Mouse (Mus musculus): ENCODE measurements around the gene Cavin1. TPM values are rescaled to one million over a fixed set of nuclear protein-coding genes. Genes with fewer than 3 reads are reported as not detected.

Gene Cavin1
- polyA plus RNA-seq, 1 experiment = 27.4 TPM

DNA sequence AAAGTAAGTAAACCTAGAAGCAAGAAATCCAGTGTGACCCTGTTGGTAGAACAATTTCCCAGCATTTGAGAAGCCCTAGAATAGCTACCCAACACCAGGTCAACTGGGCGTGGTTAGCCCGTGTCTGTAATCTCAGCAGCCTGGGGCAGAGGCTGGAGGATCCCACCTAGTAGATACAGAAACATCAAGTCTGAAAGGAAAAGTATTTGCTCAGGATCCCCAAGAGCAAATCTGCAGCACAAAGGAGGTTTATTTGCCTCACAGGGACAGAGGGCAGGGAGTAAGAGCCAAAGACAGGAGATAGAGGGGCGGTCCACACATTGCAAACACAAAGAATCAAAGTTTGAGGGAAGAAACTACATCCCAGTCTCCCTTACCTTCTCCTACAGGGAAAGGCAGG is 28.6 kb upstream of the Cavin1 start:
- WGBS = 63% methylated on average over 3 of the region's 3 CpGs
- Histone ChIP-seq H3K4me3 (ENCODE audit: low read depth, low read length) (no peak overlapping the region), H3K36me3 (ENCODE audit: control insufficient read depth, insufficient read depth, low read length) (no peaks in the 10 kb centered on the region), H3K27ac (ENCODE audit: insufficient read depth, low read depth, low read length) (no peak overlapping the region), H3K27me3 (ENCODE audit: control insufficient read depth, insufficient read depth, low read length) (no peaks in the 10 kb centered on the region), H3K4me1 (ENCODE audit: control insufficient read depth, insufficient read depth, insufficient read length, low read length) (peaks cover 2% of the 10 kb centered on the region; the same call in 1 of the 2 replicates)
- TF ChIP-seq CTCF (IDR thresholded peaks at IDR 0.05; ENCODE audit: extremely low read depth, insufficient read length, insufficient replicate concordance, low read depth, low read length) (no peak), POLR2A (IDR thresholded peaks at IDR 0.05; ENCODE audit: low read depth, low read length) (no peak)

DNA sequence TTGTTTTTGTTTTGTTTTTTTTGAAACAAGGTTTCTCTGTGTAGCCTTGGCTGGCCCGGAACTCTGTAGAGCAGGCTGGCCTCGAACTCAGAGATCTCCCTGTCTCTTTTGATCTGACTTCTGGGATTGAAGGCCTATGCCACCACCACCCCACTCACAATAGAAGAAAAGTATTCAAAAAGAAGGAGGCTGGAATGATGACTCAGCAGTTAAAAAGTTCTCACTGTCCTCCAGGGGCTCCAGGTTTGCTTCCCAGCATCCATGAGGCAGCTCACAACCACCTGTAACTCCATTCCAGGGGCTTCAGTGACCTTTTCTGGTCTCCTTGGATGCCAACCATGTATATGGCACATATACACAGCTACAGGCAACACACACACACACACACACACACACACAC is 28.1 kb upstream of the Cavin1 start:
- Histone ChIP-seq H3K36me3 (ENCODE audit: control insufficient read depth, insufficient read depth, low read length) (no peaks in the 10 kb centered on the region), H3K27me3 (ENCODE audit: control insufficient read depth, insufficient read depth, low read length) (no peaks in the 10 kb centered on the region), H3K27ac (ENCODE audit: insufficient read depth, low read depth, low read length) (no peak overlapping the region), H3K4me1 (ENCODE audit: control insufficient read depth, insufficient read depth, insufficient read length, low read length) (peaks cover 2% of the 10 kb centered on the region; the same call in 1 of the 2 replicates), H3K4me3 (ENCODE audit: low read depth, low read length) (no peak overlapping the region)
- no peak for TF ChIP-seq POLR2A (IDR thresholded peaks at IDR 0.05; ENCODE audit: low read depth, low read length)
- no peak for TF ChIP-seq CTCF (IDR thresholded peaks at IDR 0.05; ENCODE audit: extremely low read depth, insufficient read length, insufficient replicate concordance, low read depth, low read length)
- 88% methylated on average over 2 of the region's 2 CpGs for WGBS

DNA sequence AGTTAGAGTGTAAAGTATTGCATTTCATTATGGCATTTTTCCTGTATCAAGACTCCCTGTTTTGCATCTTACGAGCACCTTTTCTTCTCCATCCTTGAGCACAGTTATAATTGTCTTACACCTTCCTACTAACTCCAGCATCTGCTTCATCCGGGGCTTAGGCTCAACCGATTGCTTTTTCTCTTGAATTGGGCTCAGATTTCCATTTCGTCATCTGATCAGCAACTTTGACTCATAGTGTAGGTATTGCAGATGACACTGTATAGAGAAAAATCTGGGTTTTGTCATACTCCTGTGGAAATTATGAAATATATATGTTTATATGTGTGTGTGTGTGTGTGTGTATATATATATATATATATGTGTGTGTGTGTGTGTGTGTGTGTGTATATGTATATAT is 25.8 kb upstream of the Cavin1 start:
- Histone ChIP-seq H3K4me1 (ENCODE audit: control insufficient read depth, insufficient read depth, insufficient read length, low read length) (peaks cover 2% of the 10 kb centered on the region; the same call in 1 of the 2 replicates), H3K27me3 (ENCODE audit: control insufficient read depth, insufficient read depth, low read length) (no peaks in the 10 kb centered on the region), H3K36me3 (ENCODE audit: control insufficient read depth, insufficient read depth, low read length) (no peaks in the 10 kb centered on the region), H3K4me3 (ENCODE audit: low read depth, low read length) (no peak overlapping the region), H3K27ac (ENCODE audit: insufficient read depth, low read depth, low read length) (no peak overlapping the region)
- 88% methylated on average over 4 of the region's 4 CpGs for WGBS
- no peak for TF ChIP-seq CTCF (IDR thresholded peaks at IDR 0.05; ENCODE audit: extremely low read depth, insufficient read length, insufficient replicate concordance, low read depth, low read length)
- no peak for TF ChIP-seq POLR2A (IDR thresholded peaks at IDR 0.05; ENCODE audit: low read depth, low read length)

DNA sequence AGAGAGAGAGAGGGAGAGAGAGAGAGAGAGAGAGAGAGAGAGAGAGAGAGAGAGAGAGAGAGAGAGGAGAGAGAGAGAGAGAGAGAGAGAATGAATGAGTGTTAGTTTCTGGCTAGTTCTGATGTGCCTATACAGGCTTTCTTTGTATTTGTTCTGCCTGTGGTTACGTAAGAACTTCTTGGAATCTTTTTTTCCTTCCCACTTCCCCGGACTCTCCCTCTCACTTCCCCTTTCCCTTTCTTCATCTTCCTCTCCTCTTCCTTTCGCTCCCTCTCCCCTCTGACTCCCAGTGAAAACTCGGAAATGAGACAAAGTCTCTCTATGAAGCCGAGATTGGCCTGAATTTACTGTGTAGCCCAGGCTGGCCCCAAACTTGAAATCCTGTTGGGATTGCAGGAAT is 24.0 kb upstream of the Cavin1 start:
- Histone ChIP-seq H3K36me3 (ENCODE audit: control insufficient read depth, insufficient read depth, low read length) (no peaks in the 10 kb centered on the region), H3K4me1 (ENCODE audit: control insufficient read depth, insufficient read depth, insufficient read length, low read length) (peaks cover 2% of the 10 kb centered on the region; the same call in 1 of the 2 replicates), H3K4me3 (ENCODE audit: low read depth, low read length) (no peak overlapping the region), H3K27me3 (ENCODE audit: control insufficient read depth, insufficient read depth, low read length) (no peaks in the 10 kb centered on the region), H3K27ac (ENCODE audit: insufficient read depth, low read depth, low read length) (no peak overlapping the region)
- WGBS = 65% methylated on average over 5 of the region's 5 CpGs
- no peak for TF ChIP-seq POLR2A (IDR thresholded peaks at IDR 0.05; ENCODE audit: low read depth, low read length)
- no peak for TF ChIP-seq CTCF (IDR thresholded peaks at IDR 0.05; ENCODE audit: extremely low read depth, insufficient read length, insufficient replicate concordance, low read depth, low read length)

DNA sequence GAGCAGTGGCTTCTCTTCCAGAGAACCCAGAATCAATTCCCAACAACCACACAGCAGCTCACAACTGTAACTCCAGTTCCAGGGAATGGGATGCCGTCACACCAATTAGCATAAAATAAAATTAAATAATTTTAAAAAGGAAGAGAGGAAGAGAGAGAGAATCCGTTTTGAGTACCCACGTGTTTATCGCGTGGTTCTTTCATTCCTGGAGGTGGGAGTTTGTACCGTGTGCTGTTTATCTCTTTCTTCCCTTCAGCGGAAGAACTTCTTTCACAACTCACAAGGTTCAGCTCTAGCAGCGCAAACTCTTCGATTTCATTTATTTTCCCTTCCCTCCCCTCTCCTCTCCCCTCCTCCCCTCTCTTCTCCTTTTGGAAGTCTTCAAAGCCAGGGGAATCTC is 23.5 kb upstream of the Cavin1 start:
- no peaks in the 10 kb centered on the region for H3K36me3 ChIP-seq (ENCODE audit: control insufficient read depth, insufficient read depth, low read length)
- peaks cover 2% of the 10 kb centered on the region; the same call in 1 of the 2 replicates for H3K4me1 ChIP-seq (ENCODE audit: control insufficient read depth, insufficient read depth, insufficient read length, low read length)
- WGBS = 40% methylated on average over 9 of the region's 9 CpGs
- H3K27ac ChIP-seq (ENCODE audit: insufficient read depth, low read depth, low read length) = no peak overlapping the region
- no peaks in the 10 kb centered on the region for H3K27me3 ChIP-seq (ENCODE audit: control insufficient read depth, insufficient read depth, low read length)
- TF ChIP-seq CTCF (IDR thresholded peaks at IDR 0.05; ENCODE audit: extremely low read depth, insufficient read length, insufficient replicate concordance, low read depth, low read length) (no peak), POLR2A (IDR thresholded peaks at IDR 0.05; ENCODE audit: low read depth, low read length) (no peak)
- no peak overlapping the region for H3K4me3 ChIP-seq (ENCODE audit: low read depth, low read length)

DNA sequence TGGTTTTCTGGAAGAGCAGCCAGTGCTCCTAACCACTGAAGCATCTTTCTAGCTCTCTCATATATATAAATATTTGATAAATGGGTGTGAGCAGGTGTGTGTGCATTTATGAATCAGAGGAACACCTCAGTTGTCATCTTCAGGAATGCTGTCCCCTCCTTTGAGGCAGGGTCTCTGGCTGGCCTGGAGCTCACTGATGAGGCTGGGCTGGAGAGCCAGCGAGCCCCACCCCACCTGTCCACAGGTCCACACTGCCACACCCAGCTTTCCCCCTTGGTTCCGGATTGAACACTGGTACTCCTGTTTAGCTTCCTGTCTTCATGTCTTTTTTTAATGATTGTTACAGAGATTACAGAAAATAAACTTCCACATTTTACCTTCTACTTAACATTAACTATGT is 22.8 kb upstream of the Cavin1 start:
- TF ChIP-seq POLR2A (IDR thresholded peaks at IDR 0.05; ENCODE audit: low read depth, low read length) = no peak
- TF ChIP-seq CTCF (IDR thresholded peaks at IDR 0.05; ENCODE audit: extremely low read depth, insufficient read length, insufficient replicate concordance, low read depth, low read length) = no peak
- Histone ChIP-seq H3K4me3 (ENCODE audit: low read depth, low read length) (no peak overlapping the region), H3K27ac (ENCODE audit: insufficient read depth, low read depth, low read length) (no peak overlapping the region), H3K27me3 (ENCODE audit: control insufficient read depth, insufficient read depth, low read length) (no peaks in the 10 kb centered on the region), H3K4me1 (ENCODE audit: control insufficient read depth, insufficient read depth, insufficient read length, low read length) (peaks cover 2% of the 10 kb centered on the region; the same call in 1 of the 2 replicates), H3K36me3 (ENCODE audit: control insufficient read depth, insufficient read depth, low read length) (no peaks in the 10 kb centered on the region)
- 34% methylated on average over 2 of the region's 2 CpGs for WGBS

DNA sequence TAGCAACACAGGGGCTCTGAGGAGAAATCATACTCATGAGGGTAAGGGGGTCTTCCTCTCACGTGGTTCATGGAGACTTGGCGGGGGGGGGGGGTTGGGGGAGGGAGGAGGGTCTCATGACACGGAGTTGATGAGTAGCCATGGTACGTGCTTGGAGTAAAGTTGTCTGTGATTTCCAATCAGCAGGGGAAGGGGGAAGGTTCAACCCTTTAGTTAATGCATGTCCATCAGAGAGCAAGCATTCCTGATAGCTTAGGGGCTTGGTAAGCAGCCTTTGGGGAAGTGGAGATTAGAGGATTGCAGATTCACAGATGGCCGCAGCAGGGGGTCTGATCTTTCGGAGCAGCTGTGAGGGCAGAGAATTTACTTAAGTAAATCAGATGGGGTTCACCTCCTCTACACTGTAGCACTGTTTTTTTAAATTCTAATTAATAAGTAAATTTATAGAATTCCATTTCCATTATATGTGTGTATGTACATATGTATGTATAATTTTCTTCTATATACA is 20.4 kb upstream of the Cavin1 start:
- Histone ChIP-seq H3K27me3 (ENCODE audit: control insufficient read depth, insufficient read depth, low read length) (no peaks in the 10 kb centered on the region), H3K36me3 (ENCODE audit: control insufficient read depth, insufficient read depth, low read length) (no peaks in the 10 kb centered on the region), H3K4me3 (ENCODE audit: low read depth, low read length) (no peak overlapping the region), H3K27ac (ENCODE audit: insufficient read depth, low read depth, low read length) (no peak overlapping the region), H3K4me1 (ENCODE audit: control insufficient read depth, insufficient read depth, insufficient read length, low read length) (peaks cover 2% of the 10 kb centered on the region; the same call in 1 of the 2 replicates)
- WGBS = 47% methylated on average over 6 of the region's 6 CpGs
- TF ChIP-seq CTCF (IDR thresholded peaks at IDR 0.05; ENCODE audit: extremely low read depth, insufficient read length, insufficient replicate concordance, low read depth, low read length) (no peak), POLR2A (IDR thresholded peaks at IDR 0.05; ENCODE audit: low read depth, low read length) (no peak)
